Mouse (Mus musculus): ENCODE results near the gene C130026I21Rik.
"Not testable (repeated sequence)": the region's sequence is repeated elsewhere in the genome, so short reads cannot be mapped to it uniquely, and the experiment has no call there.

The C130026I21Rik gene

DNA sequence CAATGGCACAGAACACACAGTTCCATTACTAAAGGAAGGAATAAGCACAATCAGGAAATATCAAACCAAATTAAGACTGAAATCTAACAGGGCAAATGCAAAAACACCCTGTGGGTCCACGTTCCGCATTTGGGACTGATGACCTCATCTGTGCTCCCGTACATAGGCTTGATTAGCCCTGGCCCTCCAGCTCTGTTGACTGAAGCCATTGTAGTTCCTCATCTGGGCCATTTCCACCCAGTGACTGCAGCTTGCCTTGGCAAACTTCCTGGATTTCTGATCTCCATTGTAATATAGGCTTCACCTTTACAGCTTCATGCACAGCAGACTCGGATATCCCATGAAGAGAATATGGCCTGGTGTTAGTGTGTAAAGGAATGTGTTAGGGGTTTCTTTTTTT lies 148.5 kb downstream of the C130026I21Rik start:
- DNase-seq (ENCODE audit: low spot score): not testable (repeated sequence)

DNA sequence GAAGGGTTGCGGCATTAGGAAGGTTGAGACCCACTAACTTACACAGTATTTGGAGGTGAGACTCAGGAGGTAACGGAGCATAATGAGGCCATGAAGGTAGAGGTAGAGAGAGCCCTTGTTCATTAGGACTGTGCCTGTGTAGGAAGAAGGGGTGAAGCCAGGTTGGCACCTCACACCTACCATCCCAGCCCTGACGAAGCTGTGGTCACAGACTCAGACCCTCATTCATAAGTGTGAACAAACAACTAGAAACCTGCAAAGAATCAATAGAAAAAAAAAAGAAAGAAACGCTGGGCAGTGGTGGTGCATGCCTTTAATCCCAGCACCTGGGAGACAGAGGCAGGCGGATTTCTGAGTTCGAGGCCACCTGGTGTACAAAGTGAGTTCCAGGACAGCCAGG lies 152.0 kb downstream of the C130026I21Rik start:
- not testable (repeated sequence) for DNase-seq (ENCODE audit: low spot score)

DNA sequence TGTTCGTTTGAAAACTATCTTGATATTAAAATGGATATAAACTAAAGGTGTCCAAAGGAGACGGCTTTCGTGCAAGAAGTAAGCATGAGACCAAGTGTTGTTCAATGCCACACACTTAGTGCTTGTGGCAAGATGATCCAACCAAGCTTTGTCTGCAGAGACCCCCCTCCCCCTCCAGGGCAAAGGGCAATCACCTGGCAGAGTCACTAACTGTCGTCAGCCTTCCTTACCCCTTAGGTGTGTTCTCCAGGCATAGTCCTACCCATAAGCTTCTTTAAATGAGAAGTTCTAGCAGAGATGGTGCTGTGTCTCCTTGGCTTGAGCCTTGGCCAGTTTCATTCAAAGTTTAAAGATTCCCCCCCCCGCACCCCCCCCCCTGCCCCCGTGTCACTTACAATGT lies 152.8 kb downstream of the C130026I21Rik start:
- DNase-seq (ENCODE audit: low spot score): not testable (repeated sequence)

DNA sequence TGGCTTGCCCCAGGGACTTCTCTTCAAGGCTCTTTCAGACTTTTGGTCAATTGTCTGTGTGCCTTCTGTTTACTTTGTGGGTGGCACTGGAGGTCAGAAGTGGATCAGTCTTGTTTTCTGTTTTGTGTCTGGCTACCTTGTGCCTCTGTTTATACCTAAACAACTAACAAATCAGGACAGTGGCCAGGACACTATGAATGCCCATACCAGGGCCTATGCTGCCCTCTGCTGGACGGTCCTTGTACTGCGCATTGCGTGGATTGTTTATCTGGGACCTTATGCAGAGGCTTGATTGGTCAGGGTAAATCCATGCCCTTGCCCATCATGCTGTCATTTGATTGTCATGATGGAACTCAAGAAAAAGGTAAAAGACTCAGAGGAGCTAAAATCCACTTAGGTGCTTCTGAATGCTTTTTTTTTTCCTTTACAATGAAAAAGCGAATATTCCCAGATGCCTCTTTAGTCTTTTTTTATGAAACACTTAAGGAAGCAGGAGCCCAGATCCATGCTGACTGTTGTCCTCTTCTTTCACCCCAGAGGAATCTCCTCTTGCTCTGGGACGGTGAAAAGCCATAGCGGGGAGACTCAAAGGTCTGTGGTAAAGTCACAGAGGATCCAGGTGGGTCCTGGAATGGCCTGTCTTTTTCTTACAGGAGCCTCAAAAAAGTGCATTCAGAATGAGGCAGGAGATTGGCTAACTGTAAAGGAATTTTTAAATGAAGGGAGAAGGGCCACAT lies 155.5 kb downstream of the C130026I21Rik start:
- not testable (repeated sequence) for DNase-seq (ENCODE audit: low spot score)

- not testable (repeated sequence) for DNase-seq (ENCODE audit: low spot score)
Measured at GRCm38 (mm10) chr1:85114078-85114477, 156.3 kb downstream of the C130026I21Rik start.

DNA sequence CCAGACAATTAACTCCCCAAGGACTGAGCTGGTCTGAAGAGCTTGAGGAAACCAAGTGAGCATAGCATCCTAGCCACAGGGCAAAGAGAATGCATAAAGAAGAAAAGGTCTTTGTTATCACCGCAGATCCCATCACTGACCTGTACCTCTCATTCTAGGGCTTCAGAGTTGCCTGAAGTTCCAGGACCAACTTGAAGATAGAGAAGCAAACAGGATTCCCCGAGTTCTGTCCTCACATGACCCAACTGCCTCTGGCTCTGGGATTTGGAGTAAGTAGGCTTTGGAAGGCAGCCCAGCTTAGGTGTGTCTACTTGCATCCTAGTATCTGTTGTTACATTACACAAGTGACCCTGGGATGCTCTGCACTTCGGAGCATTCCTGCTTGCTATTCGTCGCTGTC lies 157.5 kb downstream of the C130026I21Rik start:
- not testable (repeated sequence) for DNase-seq (ENCODE audit: low spot score)

DNA sequence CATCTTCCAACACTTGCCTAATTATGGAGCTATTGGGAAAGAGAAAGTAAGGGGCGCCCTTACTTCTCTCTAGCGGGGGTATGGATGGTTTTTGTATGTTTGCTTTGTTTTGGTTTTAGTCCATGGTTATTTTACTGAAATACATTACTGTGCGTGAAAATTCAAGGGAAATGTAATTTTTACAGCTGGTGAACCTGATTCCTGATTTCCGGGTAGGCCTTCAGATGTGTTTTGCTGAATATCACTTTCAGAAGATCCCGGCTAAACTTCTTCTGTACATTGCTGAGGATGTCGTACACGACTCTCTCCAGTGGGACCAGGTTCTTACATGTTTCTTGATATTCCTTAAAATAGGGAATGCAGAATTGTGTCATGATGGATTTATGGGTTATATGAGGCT lies 158.1 kb downstream of the C130026I21Rik start:
- DNase-seq (ENCODE audit: low spot score): not testable (repeated sequence)

DNA sequence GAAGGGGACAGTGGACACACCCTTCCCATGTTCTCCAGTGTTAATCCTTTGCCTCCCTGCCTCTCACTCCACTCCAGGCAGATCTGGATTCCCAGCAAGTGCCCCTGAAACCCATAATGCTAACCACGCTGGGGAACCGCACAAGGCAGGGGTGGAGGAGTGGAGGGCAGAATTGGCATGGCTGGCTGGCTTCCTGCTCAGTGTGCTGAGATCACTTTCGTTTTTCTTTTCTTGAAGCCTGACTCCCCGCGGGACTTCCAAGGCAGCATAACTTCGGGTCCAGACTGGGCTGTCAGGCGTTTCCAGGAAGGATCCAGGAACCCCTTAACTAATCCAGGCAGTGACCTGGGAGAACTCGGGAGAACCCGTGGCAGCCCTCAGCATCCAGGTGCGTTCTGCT lies 158.8 kb downstream of the C130026I21Rik start:
- DNase-seq (ENCODE audit: low spot score): peak; percentile 23

- not testable (repeated sequence) for DNase-seq (ENCODE audit: low spot score)
Measured at GRCm38 (mm10) chr1:85110876-85111275, 159.5 kb downstream of the C130026I21Rik start.

- not testable (repeated sequence) for DNase-seq (ENCODE audit: low spot score)
Measured at GRCm38 (mm10) chr1:85109753-85110152, 160.6 kb downstream of the C130026I21Rik start, which contains the start of gene A530032D15Rik. A530032D15Rik (minus strand) TSS chr1:85109853.

DNA sequence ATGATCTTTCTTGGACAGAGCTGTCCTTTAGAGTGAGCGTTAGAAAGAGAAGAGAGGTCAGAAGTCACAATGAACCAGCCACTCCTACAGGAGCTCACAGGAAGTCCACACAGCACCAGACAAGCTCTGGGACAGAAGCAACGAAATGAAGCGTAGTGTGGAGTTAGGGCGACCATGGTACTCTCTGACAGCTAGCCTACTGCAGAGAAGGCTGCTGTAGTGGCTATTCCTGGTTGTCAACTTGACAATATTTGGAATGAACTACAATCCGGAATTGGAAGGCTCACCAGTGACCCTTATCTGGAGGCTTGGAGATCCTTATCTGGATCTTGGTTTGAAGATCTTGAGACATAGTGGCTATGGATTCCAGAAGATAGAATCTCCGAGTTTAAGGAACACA lies 164.4 kb downstream of the C130026I21Rik start:
- DNase-seq (ENCODE audit: low spot score): not testable (repeated sequence)

DNA sequence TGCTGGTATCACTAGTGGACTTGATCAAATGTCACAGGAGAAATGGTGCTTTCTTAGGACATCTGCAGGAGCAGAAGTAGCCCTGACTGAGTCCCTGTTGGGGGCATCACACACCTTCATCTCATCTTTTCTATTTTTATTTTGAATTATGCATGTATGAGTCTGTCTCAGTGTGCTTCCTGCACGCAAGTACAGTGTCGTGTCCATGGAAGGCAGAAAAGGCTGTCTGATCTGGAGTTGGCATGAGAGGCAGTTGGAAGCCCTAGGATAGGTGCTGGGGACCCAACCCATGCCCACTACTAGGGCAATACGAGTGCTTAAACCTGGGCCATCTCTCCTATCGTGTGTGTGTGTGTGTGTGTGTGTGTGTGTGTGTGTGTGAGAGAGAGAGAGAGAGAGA lies 165.0 kb downstream of the C130026I21Rik start:
- DNase-seq (ENCODE audit: low spot score): not testable (repeated sequence)

DNA sequence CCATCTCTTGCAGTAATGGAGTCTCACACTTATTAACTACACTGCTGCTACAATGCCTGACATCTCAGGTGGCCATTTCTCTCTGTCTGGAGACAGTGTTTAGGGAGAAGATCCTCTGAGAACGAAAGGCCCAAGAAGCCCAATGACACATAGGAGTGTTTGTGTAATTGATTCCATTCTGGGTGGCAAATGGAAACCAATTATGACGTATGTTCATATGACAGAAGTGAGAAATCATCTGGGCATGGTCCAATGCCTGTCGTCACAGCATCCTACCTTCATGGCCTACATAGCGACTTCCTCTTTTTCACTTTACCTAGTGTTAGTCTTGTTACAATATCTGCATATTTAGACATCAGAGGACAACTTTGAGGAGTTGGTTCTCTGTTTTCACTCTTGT lies 168.6 kb downstream of the C130026I21Rik start:
- not testable (repeated sequence) for DNase-seq (ENCODE audit: low spot score)

DNA sequence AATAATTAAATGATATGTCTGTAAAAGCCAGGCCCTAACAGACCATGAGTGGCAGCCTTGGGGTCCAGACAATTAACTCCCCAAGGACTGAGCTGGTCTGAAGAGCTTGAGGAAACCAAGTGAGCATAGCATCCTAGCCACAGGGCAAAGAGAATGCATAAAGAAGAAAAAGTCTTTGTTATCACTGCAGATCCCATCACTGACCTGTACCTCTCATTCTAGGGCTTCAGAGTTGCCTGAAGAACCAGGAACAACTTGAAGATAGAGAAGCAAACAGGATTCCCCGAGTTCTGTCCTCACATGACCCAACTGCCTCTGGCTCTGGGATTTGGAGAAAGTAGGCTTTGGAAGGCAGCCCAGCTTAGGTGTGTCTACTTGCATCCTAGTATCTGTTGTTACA lies 170.5 kb downstream of the C130026I21Rik start, which contains the start of gene Gm10553:
Gm10553 (plus strand) TSS at position 301 of the 400 bp plus-strand sequence.
- not testable (repeated sequence) for DNase-seq (ENCODE audit: low spot score)

- DNase-seq (ENCODE audit: low spot score): not testable (repeated sequence)
Measured at GRCm38 (mm10) chr1:85099081-85099480, 171.3 kb downstream of the C130026I21Rik start.

DNA sequence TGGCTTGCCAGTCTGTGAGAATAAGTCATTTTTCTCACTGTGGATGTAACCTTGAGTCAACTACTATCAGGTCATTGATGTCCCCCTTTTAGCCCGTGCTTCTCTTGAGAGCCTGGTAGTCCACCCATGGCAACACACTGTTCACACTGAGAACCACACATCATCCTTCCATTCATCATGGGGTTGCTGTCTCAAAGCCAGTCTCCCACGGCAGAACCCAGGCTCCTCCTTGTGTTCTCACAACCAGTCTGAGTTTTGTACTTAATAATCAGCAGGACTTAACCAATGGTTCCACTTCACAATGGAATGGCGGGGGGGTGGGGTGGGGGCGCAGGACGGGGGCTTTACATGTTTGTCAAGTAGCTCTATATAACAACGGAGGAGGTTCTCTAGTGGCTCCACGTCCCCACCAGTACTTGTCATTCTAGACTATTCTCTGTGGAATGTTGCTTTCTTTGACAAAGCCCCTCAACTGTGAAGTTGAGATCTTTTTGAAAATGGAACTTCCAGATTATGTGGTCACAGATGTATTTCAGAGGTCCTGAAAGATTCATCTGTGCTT lies 177.3 kb downstream of the C130026I21Rik start:
- DNase-seq (ENCODE audit: low spot score): not testable (repeated sequence)

DNA sequence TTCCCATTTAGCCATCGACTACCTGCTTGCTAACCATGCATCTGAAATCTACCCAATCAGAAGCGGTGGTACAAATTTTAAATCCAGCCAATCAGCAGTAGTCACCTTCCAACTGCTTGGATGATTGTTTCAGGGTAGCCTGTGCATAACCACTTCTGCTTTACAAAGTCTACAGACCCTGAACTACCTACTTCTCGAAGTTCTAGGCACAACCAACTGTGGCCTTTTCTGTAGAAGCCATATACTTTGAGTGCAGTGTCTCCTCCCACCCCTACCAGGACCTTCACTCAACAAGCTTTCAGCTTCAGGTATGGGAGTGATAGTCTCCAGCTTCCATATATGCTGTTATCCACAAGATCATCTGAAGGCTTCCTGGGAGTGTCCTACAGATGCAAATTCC lies 178.2 kb downstream of the C130026I21Rik start:
- DNase-seq (ENCODE audit: low spot score): not testable (repeated sequence)

- not testable (repeated sequence) for DNase-seq (ENCODE audit: low spot score)
Measured at GRCm38 (mm10) chr1:85086211-85086610, 184.2 kb downstream of the C130026I21Rik start.

GRCm38 (mm10) chr1:85084803-85085202 lies 185.6 kb downstream of the C130026I21Rik start:
- not testable (repeated sequence) for DNase-seq (ENCODE audit: low spot score)

GRCm38 (mm10) chr1:85073099-85073498 lies 197.3 kb downstream of the C130026I21Rik start:
- not testable (repeated sequence) for DNase-seq (ENCODE audit: low spot score)

GRCm38 (mm10) chr1:85071690-85072089 lies 198.7 kb downstream of the C130026I21Rik start:
- DNase-seq (ENCODE audit: low spot score): not testable (repeated sequence)

GRCm38 (mm10) chr1:85035801-85036200 lies 234.6 kb downstream of the C130026I21Rik start:
- not testable (repeated sequence) for DNase-seq (ENCODE audit: low spot score)

DNA sequence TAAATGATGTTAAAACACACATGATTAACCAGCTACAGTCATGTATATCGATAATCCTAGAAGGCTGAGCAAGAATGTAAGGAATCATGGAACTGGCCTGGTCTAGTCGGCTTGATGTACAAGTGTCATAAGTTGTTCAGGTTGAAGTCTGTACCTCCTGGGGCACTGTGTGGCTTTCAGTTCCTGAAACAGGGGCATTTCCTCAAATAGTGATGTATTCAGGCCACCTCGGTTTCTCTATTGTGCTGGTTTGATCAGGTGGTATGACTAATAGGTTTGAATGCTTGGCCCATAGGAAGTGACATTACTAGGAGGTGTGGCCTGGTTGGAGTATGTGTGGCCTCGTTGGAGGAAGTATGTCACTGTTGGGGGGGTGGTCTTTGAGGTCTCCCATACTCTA lies 236.0 kb downstream of the C130026I21Rik start:
- not testable (repeated sequence) for DNase-seq (ENCODE audit: low spot score)

Measured in ovary, postnatal 36 days (tissue).